Mouse (Mus musculus): Measurements from ENCODE around the gene Akap2. TPM values are rescaled to one million over a fixed set of nuclear protein-coding genes. Genes with fewer than 3 reads are reported as not detected.

Gene Akap2
- polyA plus RNA-seq, 2 experiments = 0.76 to 1.5 TPM

DNA sequence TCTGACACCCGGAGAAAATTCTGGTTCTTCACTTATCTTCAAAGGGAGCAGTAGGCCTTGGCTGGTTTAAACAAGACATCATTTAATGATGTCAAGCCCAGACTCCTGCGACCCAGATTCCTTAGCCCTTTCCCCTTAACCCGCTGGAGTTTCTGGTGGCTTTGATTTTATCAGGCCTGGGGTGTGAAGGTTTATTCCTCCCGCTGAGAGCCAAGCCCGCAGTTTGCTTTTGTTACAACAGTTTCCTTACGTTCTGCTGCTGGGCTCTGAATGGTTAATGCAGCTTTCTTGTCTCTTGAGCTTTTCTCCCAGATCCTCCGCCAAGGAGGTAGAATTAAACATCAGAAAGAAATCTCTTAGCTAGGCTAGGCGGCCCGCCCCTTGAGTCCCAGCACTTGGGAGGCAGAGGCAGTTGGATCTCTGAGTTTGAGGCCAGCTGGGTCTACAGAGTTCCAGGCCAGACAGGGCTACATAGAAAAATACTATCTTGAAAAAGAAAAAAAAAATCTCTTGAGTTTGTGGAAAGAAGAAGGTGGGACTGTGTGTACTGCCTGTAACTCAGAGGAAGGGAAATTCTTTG lies 135.1 kb downstream of the Akap2 start:
- Histone ChIP-seq H3K4me2 (ENCODE audit: low read depth) (no peak overlapping the region), H3K4me3 (ENCODE audit: insufficient read depth in 1 of 2, low read depth in 2 of 2, low read length in 2 of 2) (no peak overlapping the region), H3K9ac (replicated peaks) (no peak overlapping the region), H3K9me3 (ENCODE audit: control insufficient read depth, low read length) (no peaks in the 10 kb centered on the region), H3K4me1 (replicated peaks; ENCODE audit: control insufficient read depth in 2 of 2, insufficient read depth in 2 of 2, low read length in 1 of 2) (no peaks in the 10 kb centered on the region), H3K27ac (no peak overlapping the region), H3K36me3 (replicated peaks; ENCODE audit: control insufficient read depth, insufficient read depth, low read depth) (no peaks in the 10 kb centered on the region), H3K27me3 (ENCODE audit: control insufficient read depth, insufficient read depth, low read length) (no peaks in the 10 kb centered on the region)
- 56% methylated on average over 9 of the region's 9 CpGs for WGBS (ENCODE audit: insufficient replicate concordance)
- TF ChIP-seq EP300 (IDR thresholded peaks at IDR 0.05; ENCODE audit: low read depth) (no peak), CTCF (IDR thresholded peaks at IDR 0.05; ENCODE audit: low read depth) (no peak)
- ATAC-seq (ENCODE audit: insufficient read depth) (no peak), DNase-seq (ENCODE audit: low read depth in 3 of 3, low spot score in 3 of 3) (no peak)

- TF ChIP-seq CTCF (IDR thresholded peaks at IDR 0.05; ENCODE audit: low read depth) (no peak), EP300 (IDR thresholded peaks at IDR 0.05; ENCODE audit: low read depth) (no peak)
- no peak for ATAC-seq (ENCODE audit: insufficient read depth)
- DNase-seq (ENCODE audit: low read depth in 3 of 3, low spot score in 3 of 3) = no peak
- no peaks in the 10 kb centered on the region for H3K36me3 ChIP-seq (replicated peaks; ENCODE audit: control insufficient read depth, insufficient read depth, low read depth)
- H3K4me3 ChIP-seq (ENCODE audit: insufficient read depth in 1 of 2, low read depth in 2 of 2, low read length in 2 of 2) = no peak overlapping the region
- no peaks in the 10 kb centered on the region for H3K27me3 ChIP-seq (ENCODE audit: control insufficient read depth, insufficient read depth, low read length)
- H3K9ac ChIP-seq (replicated peaks) = no peak overlapping the region
- no peak overlapping the region for H3K4me2 ChIP-seq (ENCODE audit: low read depth)
- no peaks in the 10 kb centered on the region for H3K9me3 ChIP-seq (ENCODE audit: control insufficient read depth, low read length)
- no peaks in the 10 kb centered on the region for H3K4me1 ChIP-seq (replicated peaks; ENCODE audit: control insufficient read depth in 2 of 2, insufficient read depth in 2 of 2, low read length in 1 of 2)
- no peak overlapping the region for H3K27ac ChIP-seq
- 62% methylated on average over 6 of the region's 6 CpGs for WGBS (ENCODE audit: insufficient replicate concordance)
These were observed 136.7 kb downstream of the Akap2 start for GRCm38 (mm10) chr4:57854181-57854580.

DNA sequence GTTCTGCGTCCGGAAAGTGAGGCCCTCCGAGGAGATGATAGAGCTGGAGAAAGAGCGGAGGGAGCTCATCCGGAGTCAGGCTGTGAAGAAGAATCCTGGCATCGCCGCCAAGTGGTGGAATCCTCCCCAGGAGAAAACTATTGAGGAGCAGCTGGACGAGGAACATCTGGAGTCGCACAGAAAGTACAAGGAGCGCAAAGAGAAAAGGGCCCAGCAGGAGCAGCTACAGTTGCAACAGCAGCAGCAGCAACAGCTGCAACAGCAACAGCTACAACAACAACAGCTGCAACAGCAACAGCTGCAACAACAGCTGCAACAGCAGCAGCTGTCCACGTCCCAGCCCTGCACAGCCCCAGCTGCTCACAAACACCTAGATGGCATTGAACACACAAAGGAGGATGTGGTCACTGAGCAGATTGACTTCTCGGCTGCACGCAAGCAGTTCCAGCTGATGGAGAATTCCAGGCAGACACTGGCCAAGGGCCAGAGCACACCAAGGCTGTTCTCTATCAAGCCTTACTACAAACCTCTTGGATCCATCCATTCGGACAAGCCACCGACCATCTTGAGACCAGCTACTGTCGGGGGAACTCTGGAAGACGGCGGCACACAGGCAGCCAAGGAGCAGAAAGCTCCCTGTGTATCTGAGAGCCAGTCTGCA lies 138.0 kb downstream of the Akap2 start:
- H3K4me1 ChIP-seq (replicated peaks; ENCODE audit: control insufficient read depth in 2 of 2, insufficient read depth in 2 of 2, low read length in 1 of 2) = no peaks in the 10 kb centered on the region
- no peaks in the 10 kb centered on the region for H3K27me3 ChIP-seq (ENCODE audit: control insufficient read depth, insufficient read depth, low read length)
- H3K9me3 ChIP-seq (ENCODE audit: control insufficient read depth, low read length) = no peaks in the 10 kb centered on the region
- no peak overlapping the region for H3K27ac ChIP-seq
- H3K9ac ChIP-seq (replicated peaks) = no peak overlapping the region
- DNase-seq (ENCODE audit: low read depth in 3 of 3, low spot score in 3 of 3) = no peak
- no peak for ATAC-seq (ENCODE audit: insufficient read depth)
- 74% methylated on average over 18 of the region's 18 CpGs for WGBS (ENCODE audit: insufficient replicate concordance)
- no peak overlapping the region for H3K4me3 ChIP-seq (ENCODE audit: insufficient read depth in 1 of 2, low read depth in 2 of 2, low read length in 2 of 2)
- TF ChIP-seq CTCF (IDR thresholded peaks at IDR 0.05; ENCODE audit: low read depth) = no peak
- no peak for TF ChIP-seq EP300 (IDR thresholded peaks at IDR 0.05; ENCODE audit: low read depth)
- no peaks in the 10 kb centered on the region for H3K36me3 ChIP-seq (replicated peaks; ENCODE audit: control insufficient read depth, insufficient read depth, low read depth)
- H3K4me2 ChIP-seq (ENCODE audit: low read depth) = no peak overlapping the region

DNA sequence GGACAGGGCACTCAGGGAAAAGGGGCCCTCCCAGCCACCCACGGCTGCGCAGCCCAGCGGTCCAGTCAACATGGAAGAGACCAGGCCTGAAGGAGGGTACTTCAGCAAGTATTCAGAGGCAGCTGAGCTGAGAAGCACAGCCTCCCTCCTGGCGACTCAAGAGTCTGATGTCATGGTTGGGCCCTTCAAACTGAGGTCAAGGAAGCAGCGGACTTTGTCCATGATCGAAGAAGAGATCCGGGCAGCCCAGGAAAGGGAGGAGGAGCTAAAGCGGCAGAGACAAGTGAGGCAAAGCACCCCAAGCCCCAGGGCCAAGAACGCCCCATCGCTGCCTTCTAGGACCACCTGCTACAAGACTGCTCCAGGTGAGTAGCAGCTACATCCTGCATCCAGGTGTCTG lies 139.2 kb downstream of the Akap2 start:
- H3K4me1 ChIP-seq (replicated peaks; ENCODE audit: control insufficient read depth in 2 of 2, insufficient read depth in 2 of 2, low read length in 1 of 2) = no peaks in the 10 kb centered on the region
- H3K27me3 ChIP-seq (ENCODE audit: control insufficient read depth, insufficient read depth, low read length) = no peaks in the 10 kb centered on the region
- no peaks in the 10 kb centered on the region for H3K9me3 ChIP-seq (ENCODE audit: control insufficient read depth, low read length)
- H3K9ac ChIP-seq (replicated peaks) = no peak overlapping the region
- H3K4me3 ChIP-seq (ENCODE audit: insufficient read depth in 1 of 2, low read depth in 2 of 2, low read length in 2 of 2) = no peak overlapping the region
- DNase-seq (ENCODE audit: low read depth in 3 of 3, low spot score in 3 of 3) = no peak
- H3K4me2 ChIP-seq (ENCODE audit: low read depth) = no peak overlapping the region
- TF ChIP-seq CTCF (IDR thresholded peaks at IDR 0.05; ENCODE audit: low read depth) (no peak), EP300 (IDR thresholded peaks at IDR 0.05; ENCODE audit: low read depth) (no peak)
- H3K27ac ChIP-seq = no peak overlapping the region
- 73% methylated on average over 10 of the region's 10 CpGs for WGBS (ENCODE audit: insufficient replicate concordance)
- no peak for ATAC-seq (ENCODE audit: insufficient read depth)
- H3K36me3 ChIP-seq (replicated peaks; ENCODE audit: control insufficient read depth, insufficient read depth, low read depth) = no peaks in the 10 kb centered on the region

DNA sequence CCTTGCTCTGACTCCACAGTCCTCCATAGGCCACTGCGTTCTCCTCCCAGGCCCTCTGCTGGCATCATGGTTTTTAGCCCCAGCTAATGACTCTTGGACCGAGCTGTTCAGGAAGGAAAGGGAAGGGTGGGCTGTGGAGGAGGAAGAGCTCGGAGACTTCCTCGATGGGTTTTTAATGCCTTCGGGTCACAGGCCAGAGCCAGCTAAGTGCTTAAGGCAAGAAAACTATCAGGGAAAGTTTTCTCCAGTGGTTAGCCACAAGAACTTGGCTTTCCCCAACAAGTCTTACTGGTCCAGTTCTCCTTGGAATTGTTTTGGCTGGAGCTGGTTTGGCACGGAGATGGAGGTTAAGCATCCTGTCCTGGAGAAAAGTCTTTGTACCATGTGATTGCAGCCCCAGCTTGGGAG lies 142.8 kb downstream of the Akap2 start:
- Histone ChIP-seq H3K9me3 (ENCODE audit: control insufficient read depth, low read length) (no peaks in the 10 kb centered on the region), H3K4me2 (ENCODE audit: low read depth) (no peak overlapping the region), H3K27me3 (ENCODE audit: control insufficient read depth, insufficient read depth, low read length) (no peaks in the 10 kb centered on the region), H3K4me3 (ENCODE audit: insufficient read depth in 1 of 2, low read depth in 2 of 2, low read length in 2 of 2) (no peak overlapping the region), H3K27ac (no peak overlapping the region), H3K4me1 (replicated peaks; ENCODE audit: control insufficient read depth in 2 of 2, insufficient read depth in 2 of 2, low read length in 1 of 2) (no peaks in the 10 kb centered on the region), H3K9ac (replicated peaks) (no peak overlapping the region), H3K36me3 (replicated peaks; ENCODE audit: control insufficient read depth, insufficient read depth, low read depth) (no peaks in the 10 kb centered on the region)
- no peak for DNase-seq (ENCODE audit: low read depth in 3 of 3, low spot score in 3 of 3)
- 32% methylated on average over 6 of the region's 6 CpGs for WGBS (ENCODE audit: insufficient replicate concordance)
- TF ChIP-seq CTCF (IDR thresholded peaks at IDR 0.05; ENCODE audit: low read depth) (no peak), EP300 (IDR thresholded peaks at IDR 0.05; ENCODE audit: low read depth) (no peak)
- no peak for ATAC-seq (ENCODE audit: insufficient read depth)

All from liver, embryonic 14.5 days (tissue).